Mouse (Mus musculus) cerebellum, adult 2 months (tissue): Measurements from ENCODE around the gene Fnip2.

Experiments
- CTCF ChIP-seq: fragments of 200-500 bp; IDR thresholded peaks from 2 replicates; pipeline ENCODE4 v1.5.1; 2011; ENCODE audit warnings: low read depth, mild to moderate bottlenecking, control low read depth, low read length, moderate library complexity, borderline replicate concordance; ENCODE audit not compliant: insufficient read depth
- POLR2A ChIP-seq: fragments of 200-500 bp; IDR thresholded peaks from 2 replicates; pipeline ENCODE4 v1.6.1; 2011; ENCODE audit warnings: low read length, control low read depth, borderline replicate concordance; ENCODE audit not compliant: insufficient read depth

DNA sequence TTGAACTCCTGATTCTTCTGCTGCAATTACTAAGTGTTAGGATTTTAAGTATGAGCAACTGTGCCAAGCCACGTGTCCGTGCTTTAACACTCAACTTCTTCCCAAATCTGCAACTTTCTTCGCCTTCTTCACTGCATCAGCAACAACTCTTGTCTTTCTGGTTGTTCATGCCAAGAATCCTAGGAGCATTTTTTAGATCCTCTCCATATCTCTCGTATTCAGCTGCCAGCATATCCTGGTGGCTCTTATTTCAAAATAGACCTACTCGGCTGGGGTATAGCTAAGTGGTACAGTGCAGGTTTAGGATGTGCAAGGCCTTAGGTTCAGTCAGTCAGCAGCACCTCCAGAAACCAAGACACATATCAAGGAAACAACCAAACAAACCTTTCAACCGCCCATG is 10.0 kb upstream of the Fnip2 start:
- no peak for TF ChIP-seq CTCF
- no peak for TF ChIP-seq POLR2A
